In the genomic region with DNA sequence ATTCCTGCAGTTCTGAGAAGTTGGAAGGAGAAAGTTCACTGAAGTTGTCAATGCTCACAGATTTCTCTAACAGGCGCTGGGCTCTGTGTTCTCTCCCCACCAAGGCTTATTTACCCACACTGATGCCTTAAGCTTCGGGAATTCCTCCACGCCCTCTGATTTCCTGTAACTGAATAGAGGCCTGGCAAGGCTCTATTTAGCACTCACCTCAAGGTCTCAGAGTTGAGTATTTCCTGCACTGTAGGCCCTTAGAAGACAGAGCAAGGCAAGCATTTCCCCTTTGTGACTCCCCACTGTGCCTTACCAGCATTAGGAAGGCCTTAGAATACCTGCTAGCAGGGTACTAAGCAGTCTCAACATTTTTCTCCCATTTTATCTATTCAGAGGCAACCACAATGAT, we compare ENCODE assay signal across 14 mouse cellular contexts. TPM values are rescaled to one million over a fixed set of nuclear protein-coding genes. Genes with fewer than 3 reads are reported as not detected.
DNase-seq lines count a peak whose midpoint lies in the region; TF ChIP-seq lines count a peak whose summit lies in the region.
"Had no signal": no experiment of that assay in that cellular context is flagged by ENCODE, and none has a peak within 500 bp of the region (broad histone marks: within the 10 kb centered on the region; RNA-seq: fewer than 3 reads in every experiment).

No protein-coding gene starts in this region.

- no peak for TF ChIP-seq CTCF in layer of hippocampus, adult 2 months (conservative IDR thresholded peaks at IDR 0.05)

- no peak overlapping the region for H3K4me3 ChIP-seq in layer of hippocampus, adult 2 months

- peak; percentile 91 for DNase-seq in heart, adult 11 months
- DNase-seq in heart, adult 8-10 months (ENCODE audit: low spot score) = no peak
- no peak for DNase-seq in layer of hippocampus, adult 2 months (ENCODE audit: low spot score in 2 of 2)
- no peak for DNase-seq in layer of hippocampus, adult 9-11 months
- DNase-seq in A20 (ENCODE audit: low read depth, low spot score) = peak; percentile 56
- peak; percentile 65 for DNase-seq in induced T-regulatory cell, adult 2 months (ENCODE audit: low read depth)
- DNase-seq in B cell, adult 2 months = no peak
- no peak for DNase-seq in embryo, embryonic 11 days
- DNase-seq: cerebellum, postnatal 25 days; thymus, postnatal 14 days had no signal

- peak overlapping the region; percentile 55; the same call in 1 of the 2 replicates for H3K27ac ChIP-seq in layer of hippocampus, adult 2 months
- H3K27ac ChIP-seq: hindbrain, postnatal 0 days had no signal

RNA-seq across cellular contexts. Expression of a gene that starts 2.1 kb away (rescaled TPM):
- total RNA-seq in heart, adult 8-10 months (2022) = 100 to 1,000 TPM; 135 to 148 (median 144) TPM
- 100 to 1,000 TPM; 176 to 180 TPM for total RNA-seq in layer of hippocampus, adult 2 months (2021)

RNA-seq across cellular contexts. Expression of a gene that starts 3.0 kb away (rescaled TPM):
- total RNA-seq in heart, adult 8-10 months (2022) = 10 to 100 TPM; 50.7 to 59.2 (median 54.2) TPM
- total RNA-seq in layer of hippocampus, adult 2 months (2021) = 10 to 100 TPM; 69.4 to 71.3 TPM

RNA-seq across cellular contexts. Expression of a gene that starts 29.5 kb away (rescaled TPM):
- 10 to 100 TPM; 36.6 to 42.0 (median 41.6) TPM for total RNA-seq in heart, adult 8-10 months (2022)
- total RNA-seq in layer of hippocampus, adult 2 months (2021) = 10 to 100 TPM; 48.4 to 52.3 TPM

RNA-seq across cellular contexts. Expression of a gene that starts 44.2 kb away (rescaled TPM):
- 10 to 100 TPM; 66.2 to 86.5 (median 72.0) TPM for total RNA-seq in heart, adult 8-10 months (2022)
- total RNA-seq in layer of hippocampus, adult 2 months (2021) = not detected
- total RNA-seq: CH12.LX; left cerebral cortex, adult 18-20 months; monocyte, adult 5-6 weeks had no signal

RNA-seq across cellular contexts. Expression of a gene that starts 59.4 kb away (rescaled TPM):
- total RNA-seq in heart, adult 8-10 months (2022) = 10 to 100 TPM; 11.2 to 13.1 (median 12.1) TPM
- total RNA-seq in layer of hippocampus, adult 2 months (2021) = 10 to 100 TPM; 21.3 to 24.0 TPM

Comparison
In these comparisons a context has a peak if more than half of its experiments do, and no peak if none do; other contexts are left out.
1. DNase-seq: peak in heart, adult 11 months (single experiment), A20 (single experiment) and induced T-regulatory cell, adult 2 months (single experiment); none in heart, adult 8-10 months (single experiment), layer of hippocampus, adult 2 months (0 of 2), layer of hippocampus, adult 9-11 months (single experiment), B cell, adult 2 months (0 of 2) and embryo, embryonic 11 days (single experiment).